Mouse (Mus musculus): ENCODE results near the gene Lsg1. TPM values are rescaled to one million over a fixed set of nuclear protein-coding genes. Genes with fewer than 3 reads are reported as not detected.

The Lsg1 gene
- 79.8 TPM for total RNA-seq (2023)

DNA sequence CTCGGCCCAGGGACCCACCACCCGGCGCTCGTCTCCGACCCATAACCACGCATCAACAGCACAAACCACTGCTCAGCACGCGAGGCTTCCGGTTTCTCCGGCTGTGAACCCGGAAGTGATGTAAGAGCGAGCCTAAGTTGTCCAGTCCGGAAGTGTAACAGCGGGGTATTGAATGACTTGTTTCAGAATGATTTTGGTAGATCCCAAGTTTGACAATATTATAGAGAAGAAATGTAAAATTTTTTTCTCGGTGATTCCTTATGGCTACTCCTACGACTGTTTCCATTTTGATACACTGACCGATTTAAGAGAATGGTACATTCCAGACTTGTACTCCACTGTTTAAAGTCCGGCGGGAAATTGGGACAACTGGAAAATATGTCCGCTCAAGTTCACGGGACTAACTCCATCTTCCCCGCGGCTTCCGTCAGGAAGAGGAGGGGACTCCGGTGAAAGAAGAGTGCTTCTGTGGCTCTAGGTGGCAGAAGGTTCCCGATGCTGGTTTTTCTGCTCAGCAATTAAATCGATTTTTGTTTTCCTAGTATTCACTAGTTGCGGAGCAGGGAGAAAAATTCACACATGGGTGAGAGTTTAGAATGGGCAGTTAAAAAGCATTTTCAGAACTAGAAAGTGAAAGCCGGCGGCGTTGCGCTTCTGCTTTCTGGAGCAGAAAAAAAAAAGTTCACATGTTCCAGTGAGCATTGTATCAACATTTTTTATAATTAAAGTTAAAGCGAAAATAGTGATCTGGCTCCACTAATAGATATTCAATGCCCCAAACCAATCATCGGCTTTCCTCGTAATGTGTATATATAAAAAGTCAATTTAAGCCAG, at the start of gene Lsg1:
Lsg1 (minus strand) TSS at position 99 of the 834 bp plus-strand sequence.

GRCm38 (mm10) chr16:30599491-30600268, 12.3 kb upstream of the Lsg1 start, which contains the start of gene Fam43a:
Fam43a (plus strand) TSS chr16:30599723.

DNA sequence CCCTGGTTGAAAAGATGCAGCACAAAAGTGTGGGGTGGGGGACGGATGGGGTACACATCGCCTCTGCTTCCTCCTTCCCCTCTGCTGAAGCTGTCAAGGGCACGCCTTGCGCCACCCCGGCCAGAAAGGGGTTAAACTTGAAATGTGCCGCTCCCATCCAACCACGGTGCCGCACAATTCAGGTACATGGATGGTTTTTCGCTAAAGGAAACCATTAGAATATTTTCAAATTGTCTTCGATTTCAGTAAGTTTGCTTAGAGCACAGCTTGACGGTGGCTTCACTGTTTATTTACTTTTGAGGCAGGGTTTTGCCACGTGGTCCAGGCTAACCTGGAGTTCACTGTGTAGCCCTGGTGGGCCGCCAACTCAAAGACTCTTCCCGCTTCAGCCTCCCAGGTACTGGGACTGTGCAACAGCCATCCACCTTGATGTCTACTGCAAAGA, 36.6 kb downstream of the Lsg1 start, which contains the start of gene Tmem44:
Tmem44 (minus strand) TSS at position 95 of the 445 bp plus-strand sequence.

Other genes with a start within 250 kb of the Lsg1 start
- gene Atp13a3, start 181.6 kb downstream of the Lsg1 start, total RNA-seq (2023) = 99.2 TPM
- 0.95 TPM for gene Tmem44, start 36.8 kb downstream of the Lsg1 start, total RNA-seq (2023)
- gene Fam43a, start 12.1 kb upstream of the Lsg1 start, total RNA-seq (2023) = 9.9 TPM